Mouse (Mus musculus): ENCODE data around the gene Frmd7. TPM values are rescaled to one million over a fixed set of nuclear protein-coding genes. Genes with fewer than 3 reads are reported as not detected.

Gene Frmd7
- polyA plus RNA-seq, 1 experiment from 2014 or later: not detected

- DNase-seq (no peak), ATAC-seq (no peak)
- Histone ChIP-seq H3K27ac (ENCODE audit: low read depth) (no peak overlapping the region), H3K27me3 (ENCODE audit: insufficient read depth, low read length) (0 out of 2 replicates have a peak, but pooled peaks cover 3% of the 10 kb centered on the region), H3K4me3 (ENCODE audit: low read depth, low read length) (no peak overlapping the region), H3K4me2 (ENCODE audit: low read depth, low read length) (no peak overlapping the region), H3K9ac (replicated peaks) (no peak overlapping the region), H3K4me1 (ENCODE audit: insufficient read depth) (no peaks in the 10 kb centered on the region), H3K9me3 (ENCODE audit: low read length) (no peaks in the 10 kb centered on the region), H3K36me3 (replicated peaks; ENCODE audit: insufficient read depth, low read length) (no peaks in the 10 kb centered on the region)
- WGBS (ENCODE audit: insufficient replicate concordance): 45% methylated on average over 3 of the region's 3 CpGs
- TF ChIP-seq EP300 (IDR thresholded peaks at IDR 0.05; ENCODE audit: low read depth): no peak
- no peak for TF ChIP-seq CTCF (IDR thresholded peaks at IDR 0.05; ENCODE audit: low read depth)
Measured at GRCm38 (mm10) chrX:50930309-50930708, 12.2 kb downstream of the Frmd7 start.

DNA sequence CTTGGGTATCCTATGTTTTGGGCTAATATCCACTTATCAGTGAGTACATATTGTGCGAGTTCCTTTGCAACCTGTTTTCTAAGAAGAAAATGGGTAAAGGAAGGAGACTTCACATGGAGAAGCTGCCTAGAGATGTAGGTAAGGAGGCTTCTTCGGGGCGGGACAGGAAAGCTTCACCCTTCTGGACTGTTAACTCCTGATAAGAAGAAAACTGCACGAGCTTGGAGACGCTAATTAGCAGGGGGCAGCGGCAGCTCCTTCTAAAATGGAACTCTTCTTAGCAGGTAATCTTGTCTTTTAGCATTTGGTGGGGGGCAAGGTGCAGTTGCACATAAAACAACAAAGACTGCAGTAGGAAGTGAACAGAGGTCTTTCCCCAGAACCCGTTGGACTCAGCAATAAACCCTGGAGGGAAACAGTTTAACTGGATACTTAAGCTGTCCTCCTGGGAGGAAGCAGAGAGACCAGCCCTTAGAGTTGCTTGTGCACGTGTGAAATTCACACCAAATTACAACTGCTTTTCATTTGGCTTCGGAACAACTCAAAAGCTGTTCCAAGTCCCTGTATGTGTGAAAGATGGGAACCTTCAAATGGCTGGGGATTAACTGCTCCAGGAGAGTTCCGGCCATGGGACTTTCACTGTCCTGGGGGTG lies 15.5 kb downstream of the Frmd7 start:
- no peaks in the 10 kb centered on the region for H3K27me3 ChIP-seq (ENCODE audit: insufficient read depth, low read length)
- ATAC-seq (peak; percentile 59), DNase-seq (no peak)
- H3K27ac ChIP-seq (ENCODE audit: low read depth): no peak overlapping the region
- H3K9ac ChIP-seq (replicated peaks): no peak overlapping the region
- 57% methylated on average over 10 of the region's 10 CpGs for WGBS (ENCODE audit: insufficient replicate concordance)
- no peak for TF ChIP-seq CTCF (IDR thresholded peaks at IDR 0.05; ENCODE audit: low read depth)
- no peak for TF ChIP-seq EP300 (IDR thresholded peaks at IDR 0.05; ENCODE audit: low read depth)
- no peak overlapping the region for H3K4me3 ChIP-seq (ENCODE audit: low read depth, low read length)
- no peaks in the 10 kb centered on the region for H3K9me3 ChIP-seq (ENCODE audit: low read length)
- H3K36me3 ChIP-seq (replicated peaks; ENCODE audit: insufficient read depth, low read length): no peaks in the 10 kb centered on the region
- H3K4me1 ChIP-seq (ENCODE audit: insufficient read depth): no peaks in the 10 kb centered on the region
- H3K4me2 ChIP-seq (ENCODE audit: low read depth, low read length): no peak overlapping the region

DNA sequence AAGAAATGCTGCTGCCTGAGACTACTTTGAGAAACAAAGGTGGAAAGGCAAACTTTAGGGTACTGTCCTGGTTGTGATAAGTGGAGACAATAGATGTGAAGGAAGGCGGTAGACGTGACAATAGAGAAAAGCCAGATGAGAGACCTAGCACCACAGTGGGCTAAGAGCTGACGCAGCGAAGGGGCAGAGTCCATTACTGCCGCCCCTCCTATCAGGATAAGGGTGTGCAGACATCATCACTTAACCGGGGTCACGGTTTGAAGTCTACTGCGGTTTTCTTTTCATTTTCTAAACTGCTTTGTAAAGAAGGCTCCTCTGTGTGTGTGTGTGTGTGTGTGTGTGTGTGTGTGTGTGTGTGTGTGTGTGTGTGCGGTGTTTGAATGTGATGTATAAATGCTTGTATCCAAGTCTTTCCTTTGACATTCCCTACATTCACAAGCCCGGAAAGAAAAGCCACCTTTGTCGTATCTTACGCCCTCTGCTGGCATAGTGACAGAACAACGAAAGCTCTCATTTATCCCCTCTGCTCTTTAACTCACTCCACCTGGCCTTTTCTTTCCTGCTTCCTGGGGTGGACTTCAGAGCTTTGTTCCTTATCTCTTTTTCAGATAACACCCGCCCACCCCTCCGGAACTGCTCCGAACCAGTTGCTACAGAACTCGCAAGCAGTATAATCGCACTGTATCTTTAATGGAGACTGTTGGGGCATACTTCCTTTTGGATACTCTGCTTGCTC lies 17.7 kb downstream of the Frmd7 start:
- no peak for DNase-seq

GRCm38 (mm10) chrX:50918754-50919153 lies 23.8 kb downstream of the Frmd7 start:
- WGBS (ENCODE audit: insufficient replicate concordance): 38% methylated on average over 3 of the region's 3 CpGs
- H3K36me3 ChIP-seq (replicated peaks; ENCODE audit: insufficient read depth, low read length): no peaks in the 10 kb centered on the region

More for the DNA sequence above, 17.7 kb downstream of the Frmd7 start:
- Histone ChIP-seq H3K27ac (ENCODE audit: low read depth) (no peak overlapping the region), H3K9ac (replicated peaks) (no peak overlapping the region), H3K27me3 (ENCODE audit: insufficient read depth, low read length) (no peaks in the 10 kb centered on the region), H3K4me3 (ENCODE audit: low read depth, low read length) (no peak overlapping the region), H3K36me3 (replicated peaks; ENCODE audit: insufficient read depth, low read length) (no peaks in the 10 kb centered on the region), H3K4me2 (ENCODE audit: low read depth, low read length) (peak overlapping the region; percentile 40), H3K4me1 (ENCODE audit: insufficient read depth) (no peaks in the 10 kb centered on the region), H3K9me3 (ENCODE audit: low read length) (no peaks in the 10 kb centered on the region)
- no peak for ATAC-seq
- TF ChIP-seq CTCF (IDR thresholded peaks at IDR 0.05; ENCODE audit: low read depth): peak; percentile 49
- no peak for TF ChIP-seq EP300 (IDR thresholded peaks at IDR 0.05; ENCODE audit: low read depth)
- WGBS (ENCODE audit: insufficient replicate concordance): 35% methylated on average over 18 of the region's 18 CpGs

DNA sequence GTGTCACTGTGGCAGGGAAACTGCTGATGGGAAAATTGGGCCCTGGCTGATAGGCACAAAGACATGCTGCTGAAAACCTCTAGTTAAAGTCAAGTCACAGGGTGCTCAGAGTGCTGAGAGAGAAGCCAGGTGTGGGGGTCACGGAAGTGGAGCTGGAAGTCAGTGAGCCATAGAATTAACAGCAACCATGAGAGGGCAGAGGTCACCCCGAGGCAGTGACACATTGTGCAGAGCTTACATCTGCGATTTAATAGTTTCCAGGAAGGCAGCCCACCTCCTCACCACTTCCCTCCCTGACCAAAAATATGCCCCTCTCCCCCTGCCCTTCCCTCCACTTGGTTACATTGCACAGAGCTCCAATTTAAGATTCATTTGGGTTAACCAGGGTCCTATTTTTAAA lies 25.1 kb downstream of the Frmd7 start:
- DNase-seq (no peak), ATAC-seq (no peak)
- H3K4me2 ChIP-seq (ENCODE audit: low read depth, low read length): no peak overlapping the region
- TF ChIP-seq EP300 (IDR thresholded peaks at IDR 0.05; ENCODE audit: low read depth) (no peak), CTCF (IDR thresholded peaks at IDR 0.05; ENCODE audit: low read depth) (no peak)
- H3K27me3 ChIP-seq (ENCODE audit: insufficient read depth, low read length): no peaks in the 10 kb centered on the region
- H3K4me3 ChIP-seq (ENCODE audit: low read depth, low read length): no peak overlapping the region
- no peaks in the 10 kb centered on the region for H3K36me3 ChIP-seq (replicated peaks; ENCODE audit: insufficient read depth, low read length)
- H3K9ac ChIP-seq (replicated peaks): no peak overlapping the region
- H3K27ac ChIP-seq (ENCODE audit: low read depth): no peak overlapping the region
- 33% methylated on average over 3 of the region's 3 CpGs for WGBS (ENCODE audit: insufficient replicate concordance)
- no peaks in the 10 kb centered on the region for H3K9me3 ChIP-seq (ENCODE audit: low read length)
- no peaks in the 10 kb centered on the region for H3K4me1 ChIP-seq (ENCODE audit: insufficient read depth)

More at GRCm38 (mm10) chrX:50918754-50919153, 23.8 kb downstream of the Frmd7 start:
- no peaks in the 10 kb centered on the region for H3K4me1 ChIP-seq (ENCODE audit: insufficient read depth)
- no peak for DNase-seq
- no peak for TF ChIP-seq EP300 (IDR thresholded peaks at IDR 0.05; ENCODE audit: low read depth)
- TF ChIP-seq CTCF (IDR thresholded peaks at IDR 0.05; ENCODE audit: low read depth): no peak
- no peaks in the 10 kb centered on the region for H3K27me3 ChIP-seq (ENCODE audit: insufficient read depth, low read length)
- no peak for ATAC-seq
- no peak overlapping the region for H3K27ac ChIP-seq (ENCODE audit: low read depth)
- H3K4me2 ChIP-seq (ENCODE audit: low read depth, low read length): no peak overlapping the region
- no peak overlapping the region for H3K9ac ChIP-seq (replicated peaks)
- no peaks in the 10 kb centered on the region for H3K9me3 ChIP-seq (ENCODE audit: low read length)
- H3K4me3 ChIP-seq (ENCODE audit: low read depth, low read length): no peak overlapping the region

GRCm38 (mm10) chrX:50909915-50910314 lies 32.6 kb downstream of the Frmd7 start:
- Histone ChIP-seq H3K27ac (ENCODE audit: low read depth) (no peak overlapping the region), H3K4me2 (ENCODE audit: low read depth, low read length) (no peak overlapping the region), H3K9me3 (ENCODE audit: low read length) (no peaks in the 10 kb centered on the region), H3K4me1 (ENCODE audit: insufficient read depth) (no peaks in the 10 kb centered on the region), H3K36me3 (replicated peaks; ENCODE audit: insufficient read depth, low read length) (no peaks in the 10 kb centered on the region), H3K4me3 (ENCODE audit: low read depth, low read length) (no peak overlapping the region), H3K9ac (replicated peaks) (no peak overlapping the region), H3K27me3 (ENCODE audit: insufficient read depth, low read length) (no peaks in the 10 kb centered on the region)
- 55% methylated on average over 5 of the region's 5 CpGs for WGBS (ENCODE audit: insufficient replicate concordance)
- no peak for ATAC-seq
- TF ChIP-seq EP300 (IDR thresholded peaks at IDR 0.05; ENCODE audit: low read depth) (no peak), CTCF (IDR thresholded peaks at IDR 0.05; ENCODE audit: low read depth) (no peak)
- no peak for DNase-seq
